Mouse (Mus musculus) liver, embryonic 16.5 days (tissue): ENCODE data around the gene Ndufs5. TPM values are rescaled to one million over a fixed set of nuclear protein-coding genes. Genes with fewer than 3 reads are reported as not detected.

Source experiments
- ATAC-seq: fragments of 200-750 bp; cut with Nextera tagmentation; 2 replicates; pipeline ENCODE4 v1.8.0; 2017; ENCODE audit warnings: low read depth, mild to moderate bottlenecking, moderate number of reproducible peaks, moderate library complexity
- H3K27ac ChIP-seq: fragments of 300-500 bp; sonication (generic); 2 replicates; pipeline ENCODE4 v1.5.1; 2014; ENCODE audit warnings: mild to moderate bottlenecking, low read length
- H3K27me3 ChIP-seq: fragments of 300-500 bp; sonication (generic); 2 replicates; pipeline ENCODE4 v1.6.1; 2014; ENCODE audit warnings: low read depth, low read length, mixed read lengths; ENCODE audit not compliant: control insufficient read depth, insufficient read depth
- H3K36me3 ChIP-seq: fragments of 300-500 bp; sonication (generic); 2 replicates; pipeline ENCODE4 v1.6.1; 2014; ENCODE audit warnings: mild to moderate bottlenecking; ENCODE audit not compliant: control insufficient read depth, insufficient read depth
- H3K4me1 ChIP-seq: fragments of 300-500 bp; sonication (generic); 2 replicates; pipeline ENCODE4 v1.6.1; 2014; ENCODE audit warnings: low read depth, low read length, mixed read lengths; ENCODE audit not compliant: control insufficient read depth
- H3K4me2 ChIP-seq: fragments of 300-500 bp; sonication (generic); 2 replicates; pipeline ENCODE4 v1.6.1; 2014; ENCODE audit warnings: low read depth, low read length, mixed read lengths
- H3K4me3 ChIP-seq: fragments of 300-500 bp; sonication (generic); 2 replicates; pipeline ENCODE4 v1.5.1; 2014; ENCODE audit warnings: low read depth, mild to moderate bottlenecking, low read length
- H3K9ac ChIP-seq: fragments of 300-500 bp; sonication (generic); 2 replicates; pipeline ENCODE4 v1.6.1; 2014; ENCODE audit warnings: low read depth, low read length
- H3K9me3 ChIP-seq: fragments of 300-500 bp; sonication (generic); replicated peaks from 2 replicates; pipeline ENCODE4 v1.6.1; 2016; ENCODE audit warnings: low read length; ENCODE audit not compliant: control insufficient read depth
- WGBS: fragments of 180-500 bp; shearing (Covaris S2); extraction: QIAGEN DNeasy Blood & Tissue Kit; methylation state at CpG from one replicate; pipeline ENCODE4 v1.1.7; 2014; ENCODE audit not compliant: insufficient replicate concordance; 5-methylcytosine and 5-hydroxymethylcytosine counted together
- polyA plus RNA-seq: library from polyadenylated mRNA; unstranded; fragments of >200 nt; fragmentation: Nextera tagmentation; extraction: Ambion mirVana; gene quantifications from 2 replicates; pipeline ENCODE4 v1.2.1, GENCODE M21; 2015

Ndufs5 gene
- polyA plus RNA-seq, 1 experiment from 2014 or later, result 135 TPM

DNA sequence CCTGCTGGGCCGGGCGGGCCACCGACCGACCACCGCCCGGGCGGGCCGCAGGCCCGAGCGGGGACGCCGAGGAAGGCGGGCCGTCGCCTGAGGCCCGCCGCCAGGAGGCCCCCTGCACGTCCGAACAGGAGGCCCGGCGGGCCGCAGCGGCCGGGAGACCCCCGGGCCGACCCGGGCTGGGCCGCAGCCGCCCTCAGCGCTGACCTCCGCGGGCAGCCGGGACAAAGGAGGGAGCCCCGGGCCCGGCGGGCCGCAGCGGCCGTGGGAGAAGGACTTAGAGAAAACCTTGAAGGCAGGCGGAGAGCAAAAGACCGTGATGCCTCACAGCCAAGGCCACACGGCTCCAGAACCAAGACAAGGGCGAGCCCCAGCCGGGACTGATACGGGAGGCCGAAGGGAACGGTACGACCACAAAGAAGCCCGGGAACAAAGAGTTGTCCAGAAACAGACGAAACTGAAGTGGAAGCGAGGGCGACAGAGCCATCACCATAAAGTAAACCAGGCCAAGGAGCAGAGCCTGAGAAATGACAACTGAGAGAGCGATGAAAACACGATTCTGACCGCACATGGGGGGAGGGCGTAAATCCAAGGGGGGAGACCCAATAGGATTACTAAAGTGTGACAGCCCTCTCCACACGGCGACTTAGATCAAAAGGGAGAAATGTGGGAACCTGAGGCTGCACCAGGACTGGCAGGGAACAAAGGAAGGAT is 52.9 kb downstream of the Ndufs5 start:
- Histone ChIP-seq H3K27me3 (no peaks in the 10 kb centered on the region), H3K36me3 (no peaks in the 10 kb centered on the region), H3K4me3 (peak overlapping the region; percentile 92), H3K4me2 (peak overlapping the region; percentile 97), H3K9me3 (no peaks in the 10 kb centered on the region), H3K9ac (peak overlapping the region; percentile 94), H3K27ac (peak overlapping the region; percentile 98), H3K4me1 (peaks cover 42% of the 10 kb centered on the region)
- WGBS, result 2% methylated on average over 57 of the region's 58 CpGs
- ATAC-seq, result no peak

DNA sequence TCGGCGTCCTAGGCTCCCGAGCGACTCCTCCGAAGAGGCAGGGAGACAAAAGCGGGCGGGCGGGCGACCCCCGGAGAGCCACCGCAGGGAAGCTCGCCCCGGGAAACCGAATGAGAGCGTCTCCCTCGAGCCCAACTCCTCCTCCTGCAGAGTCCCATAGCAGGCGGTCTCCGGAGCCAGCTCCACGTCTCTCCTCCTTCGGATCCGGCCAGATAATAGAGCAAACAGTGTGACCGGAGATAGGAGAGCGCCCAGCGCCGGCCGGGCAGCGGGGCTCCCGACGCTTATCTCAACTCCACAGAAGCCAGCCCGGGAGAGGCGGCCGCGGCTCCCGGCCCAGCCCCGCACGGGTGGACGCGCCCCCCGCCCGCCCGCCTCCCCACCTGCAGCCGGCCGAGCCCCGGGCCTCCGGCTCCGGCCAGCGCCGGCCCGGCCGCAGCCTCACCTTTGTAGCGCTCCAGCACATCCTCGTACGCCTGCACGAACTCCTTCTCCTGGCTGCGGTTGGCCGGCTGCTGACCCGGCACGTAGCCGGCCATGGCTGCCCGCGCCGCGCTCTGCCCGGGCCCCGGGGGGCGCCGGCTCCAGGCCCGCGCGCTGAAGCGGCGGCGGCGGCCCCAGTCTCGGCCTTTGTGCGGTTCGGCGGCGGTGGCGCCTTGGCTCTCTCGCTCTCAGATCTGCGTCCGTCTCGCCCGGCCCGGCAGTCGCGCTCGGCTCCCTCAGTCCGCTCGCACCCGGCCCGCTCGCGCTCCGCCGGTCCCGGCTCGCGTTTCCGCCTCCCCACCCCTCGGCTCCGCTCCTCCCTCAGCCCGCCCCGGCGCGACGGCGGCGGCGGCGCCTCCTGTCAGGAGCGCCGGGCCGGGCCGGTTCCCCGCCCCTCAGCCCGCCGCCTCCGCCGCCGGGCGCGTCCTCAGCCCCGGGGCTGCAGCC is 53.7 kb downstream of the Ndufs5 start:
- Histone ChIP-seq H3K27ac (peak overlapping the region; percentile 98), H3K4me2 (peak overlapping the region; percentile 97), H3K4me3 (peak overlapping the region; percentile 92), H3K36me3 (no peaks in the 10 kb centered on the region), H3K9ac (peak overlapping the region; percentile 94), H3K4me1 (peaks cover 42% of the 10 kb centered on the region), H3K9me3 (no peaks in the 10 kb centered on the region), H3K27me3 (no peaks in the 10 kb centered on the region)
- ATAC-seq, result peak; percentile 89
- WGBS, result under 1% methylated on average over 103 of the region's 125 CpGs

DNA sequence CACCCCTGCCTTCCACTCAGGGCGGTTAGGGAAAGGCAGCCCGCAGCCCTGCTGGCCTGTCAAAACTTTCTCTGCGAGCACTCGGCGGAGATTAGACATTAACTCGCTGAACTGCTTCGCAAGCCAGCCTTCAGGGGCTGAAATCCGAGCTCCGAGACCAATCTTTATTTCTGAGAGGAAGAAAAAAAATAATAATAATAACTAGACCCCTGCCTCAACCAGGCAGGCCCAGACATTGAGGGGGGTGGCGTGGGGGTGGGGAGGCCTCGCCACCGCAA is 54.4 kb downstream of the Ndufs5 start:
- no peak for ATAC-seq
- Histone ChIP-seq H3K27me3 (no peaks in the 10 kb centered on the region), H3K9me3 (no peaks in the 10 kb centered on the region), H3K27ac (peak overlapping the region; percentile 98), H3K4me1 (peaks cover 46% of the 10 kb centered on the region), H3K36me3 (no peaks in the 10 kb centered on the region), H3K4me3 (peak overlapping the region; percentile 92), H3K9ac (peak overlapping the region; percentile 94), H3K4me2 (peak overlapping the region; percentile 97)
- WGBS, result 0% methylated on average over 12 of the region's 12 CpGs

DNA sequence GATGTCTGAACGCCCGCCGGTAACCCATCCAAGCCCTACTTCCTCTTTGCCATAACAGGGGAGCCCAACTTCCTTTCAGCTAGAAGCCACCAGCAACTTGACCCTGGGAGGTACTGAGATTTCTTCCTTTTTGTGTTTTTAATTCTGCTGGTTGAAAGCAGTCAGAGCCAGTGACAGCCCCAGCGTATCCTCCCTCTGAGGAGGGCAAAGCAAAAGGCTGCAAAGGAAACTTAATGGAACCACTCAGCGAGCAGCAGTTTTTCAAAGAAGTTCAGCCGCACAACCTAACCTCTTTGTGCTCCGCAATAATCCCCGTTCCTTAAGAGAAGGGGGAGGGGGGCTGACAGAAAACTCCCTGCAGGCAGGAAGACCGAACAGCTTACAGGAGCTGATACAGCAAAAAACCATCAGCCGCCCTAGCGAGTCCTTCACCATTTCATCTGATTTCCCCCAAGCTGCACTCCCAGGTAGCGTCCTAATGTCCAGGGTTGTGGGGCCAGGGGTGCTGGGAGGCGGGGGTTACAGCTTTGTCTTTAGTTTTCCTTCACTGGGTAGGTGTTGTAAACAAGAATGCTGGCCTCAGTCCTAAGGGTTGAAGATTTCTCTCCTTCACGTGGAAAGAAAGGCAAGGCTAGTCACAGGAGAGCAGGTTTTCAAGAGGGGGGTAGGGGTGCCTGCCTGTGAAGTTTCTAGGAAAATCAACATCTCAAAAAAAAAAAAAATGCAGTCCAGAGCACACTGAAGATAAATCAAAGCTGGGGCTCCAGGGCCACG is 54.9 kb downstream of the Ndufs5 start:
- H3K9me3 ChIP-seq, result no peaks in the 10 kb centered on the region
- peak overlapping the region; percentile 97 for H3K4me2 ChIP-seq
- no peaks in the 10 kb centered on the region for H3K27me3 ChIP-seq
- ATAC-seq, result no peak
- 3% methylated on average over 15 of the region's 15 CpGs for WGBS
- H3K9ac ChIP-seq, result peak overlapping the region; percentile 94
- peaks cover 46% of the 10 kb centered on the region for H3K4me1 ChIP-seq
- peak overlapping the region; percentile 92 for H3K4me3 ChIP-seq
- peak overlapping the region; percentile 98 for H3K27ac ChIP-seq
- no peaks in the 10 kb centered on the region for H3K36me3 ChIP-seq

Other genes with a start within 250 kb of the Ndufs5 start
- 8.1 and 8.3 TPM in 2 replicates for gene Macf1, start 33.8 kb downstream of the Ndufs5 start, polyA plus RNA-seq
- 17.4 and 19.4 TPM in 2 replicates for gene Akirin1, start 32.1 kb upstream of the Ndufs5 start, polyA plus RNA-seq
- gene Rhbdl2, start 69.7 kb upstream of the Ndufs5 start, polyA plus RNA-seq, result 0.07 TPM in 1 of 2 replicates, not detected in the other
- gene 4933427I04Rik, start 141.5 kb upstream of the Ndufs5 start, polyA plus RNA-seq, result not detected in 2 replicates
- 41.6 and 47.0 TPM in 2 replicates for gene Mycbp, start 186.6 kb upstream of the Ndufs5 start, polyA plus RNA-seq
- 19.0 and 19.4 TPM in 2 replicates for gene Rragc, start 199.2 kb upstream of the Ndufs5 start, polyA plus RNA-seq
- gene 4930535I16Rik, start 199.8 kb upstream of the Ndufs5 start, polyA plus RNA-seq, result not detected in 2 replicates